Mouse (Mus musculus) intestine, embryonic 14.5 days (tissue): ENCODE measurements around the gene Ddx19b. TPM values are rescaled to one million over a fixed set of nuclear protein-coding genes. Genes with fewer than 3 reads are reported as not detected.

Experiments used
- ATAC-seq: fragments of 200-750 bp; cut with Nextera tagmentation; replicated peaks from 2 replicates; pipeline ENCODE4 v1.8.0; 2017; ENCODE audit warnings: low read depth, moderate number of reproducible peaks, moderate TSS enrichment, moderate library complexity; ENCODE audit not compliant: low FRiP score, low TSS enrichment
- DNase-seq: peaks from one replicate; pipeline ENCODE4 v3.0.0-alpha.2; 2018; ENCODE audit warnings: low spot score
- H3K27ac ChIP-seq: fragments of 300-500 bp; sonication (generic); 2 replicates; pipeline ENCODE4 v1.5.1; 2014; ENCODE audit warnings: low read depth, mild to moderate bottlenecking, control low read depth
- H3K27me3 ChIP-seq: fragments of 300-500 bp; sonication (generic); replicated peaks from 2 replicates; pipeline ENCODE4 v1.6.1; 2014; ENCODE audit warnings: low read length, control low read depth; ENCODE audit not compliant: control insufficient read depth, insufficient read depth
- H3K36me3 ChIP-seq: fragments of 300-500 bp; sonication (generic); 2 replicates; pipeline ENCODE4 v1.6.1; 2014; ENCODE audit warnings: low read length, control low read depth; ENCODE audit not compliant: control insufficient read depth, insufficient read depth
- H3K4me1 ChIP-seq: fragments of 300-500 bp; sonication (generic); replicated peaks from 2 replicates; pipeline ENCODE4 v1.6.1; 2014; ENCODE audit warnings: low read length, control low read depth, mixed read lengths; ENCODE audit not compliant: control insufficient read depth, insufficient read depth
- H3K4me2 ChIP-seq: fragments of 300-500 bp; sonication (generic); 2 replicates; pipeline ENCODE4 v1.6.1; 2014; ENCODE audit warnings: low read length
- H3K4me3 ChIP-seq: fragments of 300-500 bp; sonication (generic); 2 replicates; pipeline ENCODE4 v1.5.1; 2014; ENCODE audit warnings: low read depth, low read length, control low read depth, mixed read lengths
- H3K9ac ChIP-seq: fragments of 300-500 bp; sonication (generic); 2 replicates; pipeline ENCODE4 v1.6.1; 2014; ENCODE audit warnings: mild to moderate bottlenecking, low read length
- H3K9me3 ChIP-seq: fragments of 300-500 bp; sonication (generic); 2 replicates; pipeline ENCODE4 v1.6.1; 2016; ENCODE audit warnings: low read length, control low read depth; ENCODE audit not compliant: control insufficient read depth
- WGBS: fragments of 180-500 bp; shearing (Covaris S2); extraction: QIAGEN DNeasy Blood & Tissue Kit; methylation state at CpG from one replicate; pipeline ENCODE4 v1.1.7; 2014; 5-methylcytosine and 5-hydroxymethylcytosine counted together
- polyA plus RNA-seq: library from polyadenylated mRNA; unstranded; fragments of >200 nt; fragmentation: Nextera tagmentation; extraction: Ambion mirVana; gene quantifications from 2 replicates; pipeline ENCODE4 v1.2.1, GENCODE M21; 2014

The Ddx19b gene
- polyA plus RNA-seq, 1 experiment from 2014 or later = 7.0 TPM

GRCm38 (mm10) chr8:111061688-111062071, 30.1 kb upstream of the Ddx19b start:
- H3K4me2 ChIP-seq = peak overlapping the region; percentile 70
- no peaks in the 10 kb centered on the region for H3K9me3 ChIP-seq
- H3K27ac ChIP-seq = no peak overlapping the region
- no peak for ATAC-seq
- peak overlapping the region; percentile 55 for H3K9ac ChIP-seq
- H3K4me1 ChIP-seq = peaks cover 23% of the 10 kb centered on the region
- peaks cover 7% of the 10 kb centered on the region; the same call in 1 of the 2 replicates for H3K36me3 ChIP-seq
- H3K27me3 ChIP-seq = 0 out of 2 replicates have a peak, but pooled peaks cover 3% of the 10 kb centered on the region
- under 1% methylated on average over 14 of the region's 14 CpGs for WGBS
- no peak for DNase-seq
- peak overlapping the region; percentile 72 for H3K4me3 ChIP-seq

- DNase-seq (no peak), ATAC-seq (no peak)
- H3K36me3 ChIP-seq = peaks cover 25% of the 10 kb centered on the region
- no peaks in the 10 kb centered on the region for H3K27me3 ChIP-seq
- no peak overlapping the region for H3K27ac ChIP-seq
- H3K4me3 ChIP-seq = no peak overlapping the region
- H3K4me2 ChIP-seq = no peak overlapping the region
- WGBS = 75% methylated on average over 2 of the region's 2 CpGs
- no peaks in the 10 kb centered on the region for H3K9me3 ChIP-seq
- no peak overlapping the region for H3K9ac ChIP-seq
- H3K4me1 ChIP-seq = peaks cover 23% of the 10 kb centered on the region
Measured at GRCm38 (mm10) chr8:111058946-111059572, 27.5 kb upstream of the Ddx19b start.

- Histone ChIP-seq H3K27ac (peak overlapping the region; percentile 77), H3K36me3 (peaks cover 48% of the 10 kb centered on the region), H3K9me3 (no peaks in the 10 kb centered on the region), H3K27me3 (no peaks in the 10 kb centered on the region), H3K4me3 (peak overlapping the region; percentile 90), H3K4me2 (peak overlapping the region; percentile 92), H3K9ac (peak overlapping the region; percentile 66), H3K4me1 (peaks cover 20% of the 10 kb centered on the region)
- DNase-seq = peak; percentile 75
- ATAC-seq = peak; percentile 33
- WGBS = under 1% methylated on average over 63 of the region's 63 CpGs
Measured at GRCm38 (mm10) chr8:111056691-111057293, 25.2 kb upstream of the Ddx19b start.

GRCm38 (mm10) chr8:111056158-111056663, 24.7 kb upstream of the Ddx19b start, which contains the start of gene Exosc6:
TSS of gene Exosc6 (plus strand) at chr8:111056339.
- H3K36me3 ChIP-seq = peaks cover 54% of the 10 kb centered on the region
- ATAC-seq = peak; percentile 95

GRCm38 (mm10) chr8:111055661-111056060, 24.1 kb upstream of the Ddx19b start:
- peak overlapping the region; percentile 90; the same call in 1 of the 2 replicates for H3K4me3 ChIP-seq
- peaks cover 59% of the 10 kb centered on the region for H3K36me3 ChIP-seq
- WGBS = 77% methylated on average over 2 of the region's 2 CpGs
- H3K27ac ChIP-seq = no peak overlapping the region
- H3K4me2 ChIP-seq = no peak overlapping the region; the same call in 1 of the 2 replicates
- ATAC-seq (0 out of 2 replicates have a peak, but pooled peaks have one; percentile 7), DNase-seq (no peak)
- no peaks in the 10 kb centered on the region for H3K9me3 ChIP-seq
- peaks cover 13% of the 10 kb centered on the region for H3K4me1 ChIP-seq
- H3K9ac ChIP-seq = no peak overlapping the region
- no peaks in the 10 kb centered on the region for H3K27me3 ChIP-seq

More at GRCm38 (mm10) chr8:111056158-111056663, 24.7 kb upstream of the Ddx19b start, which contains the start of gene Exosc6:
- peaks cover 18% of the 10 kb centered on the region for H3K4me1 ChIP-seq
- peak within 1 kb of the TSS; percentile 92 for H3K4me2 ChIP-seq
- peak; percentile 90 for DNase-seq
- peak within 1 kb of the TSS; percentile 90 for H3K4me3 ChIP-seq
- no peaks in the 10 kb centered on the region for H3K27me3 ChIP-seq
- H3K9me3 ChIP-seq = no peaks in the 10 kb centered on the region
- peak within 1 kb of the TSS; percentile 66 for H3K9ac ChIP-seq
- peak within 1 kb of the TSS; percentile 77 for H3K27ac ChIP-seq
- WGBS = under 1% methylated on average over 68 of the region's 68 CpGs

GRCm38 (mm10) chr8:111055031-111055634, 23.6 kb upstream of the Ddx19b start:
- 91% methylated on average over 17 of the region's 17 CpGs for WGBS
- Histone ChIP-seq H3K9ac (no peak overlapping the region), H3K4me1 (peaks cover 13% of the 10 kb centered on the region), H3K9me3 (no peaks in the 10 kb centered on the region), H3K4me3 (no peak overlapping the region), H3K27me3 (no peaks in the 10 kb centered on the region), H3K36me3 (peaks cover 65% of the 10 kb centered on the region), H3K27ac (no peak overlapping the region), H3K4me2 (no peak overlapping the region)
- ATAC-seq (no peak), DNase-seq (no peak)

GRCm38 (mm10) chr8:111053827-111054518, 22.4 kb upstream of the Ddx19b start:
- DNase-seq = no peak
- WGBS = 96% methylated on average over 12 of the region's 12 CpGs
- no peak overlapping the region for H3K4me2 ChIP-seq
- no peaks in the 10 kb centered on the region for H3K9me3 ChIP-seq
- H3K27me3 ChIP-seq = no peaks in the 10 kb centered on the region
- H3K4me1 ChIP-seq = peaks cover 13% of the 10 kb centered on the region
- ATAC-seq = no peak
- H3K27ac ChIP-seq = no peak overlapping the region
- no peak overlapping the region for H3K4me3 ChIP-seq
- H3K36me3 ChIP-seq = peaks cover 76% of the 10 kb centered on the region
- H3K9ac ChIP-seq = no peak overlapping the region

GRCm38 (mm10) chr8:111049106-111049505, 17.6 kb upstream of the Ddx19b start:
- H3K4me3 ChIP-seq = no peak overlapping the region
- ATAC-seq = no peak
- DNase-seq = no peak
- 94% methylated on average over 7 of the region's 7 CpGs for WGBS
- no peak overlapping the region for H3K9ac ChIP-seq
- H3K27me3 ChIP-seq = no peaks in the 10 kb centered on the region
- H3K4me1 ChIP-seq = no peaks in the 10 kb centered on the region
- no peaks in the 10 kb centered on the region for H3K9me3 ChIP-seq
- no peak overlapping the region for H3K27ac ChIP-seq
- peaks cover 100% of the 10 kb centered on the region for H3K36me3 ChIP-seq
- no peak overlapping the region for H3K4me2 ChIP-seq
